Mouse (Mus musculus) CH12F3 (cell line): ENCODE data around the gene Mtx1.

Experiments used
- in situ Hi-C: fragments of 300-500 bp; cut with MboI; formaldehyde crosslinking; loops from 2 replicates; pipeline ENCODE4 v1.14.3; 2020; ENCODE audit warnings: low sequenced_read_pairs

Mtx1 gene

DNA sequence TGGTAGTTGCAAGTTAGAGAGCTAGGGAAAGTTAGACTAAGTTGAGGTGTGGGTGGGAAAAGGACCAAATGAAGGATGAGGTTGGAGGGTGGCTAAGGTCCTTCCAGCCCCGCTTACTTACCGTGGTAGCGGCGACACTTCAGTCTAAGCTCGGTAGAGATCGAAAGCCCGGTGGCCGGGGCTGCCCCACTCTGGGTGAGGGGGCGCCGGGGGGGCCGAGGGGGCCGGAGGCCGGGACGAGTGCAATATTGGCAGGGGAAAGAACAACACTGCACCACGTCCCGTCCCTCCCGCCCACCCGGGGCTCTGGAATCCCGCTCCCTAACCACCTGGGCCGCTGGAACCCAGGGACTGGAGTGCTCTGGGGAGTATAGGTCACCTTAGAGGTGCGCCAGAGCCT lies at the start of gene Mtx1:
TSS of gene Mtx1 (minus strand) at position 189 of the 400 bp plus-strand sequence.
- in situ Hi-C loops, result no loop called here

DNA sequence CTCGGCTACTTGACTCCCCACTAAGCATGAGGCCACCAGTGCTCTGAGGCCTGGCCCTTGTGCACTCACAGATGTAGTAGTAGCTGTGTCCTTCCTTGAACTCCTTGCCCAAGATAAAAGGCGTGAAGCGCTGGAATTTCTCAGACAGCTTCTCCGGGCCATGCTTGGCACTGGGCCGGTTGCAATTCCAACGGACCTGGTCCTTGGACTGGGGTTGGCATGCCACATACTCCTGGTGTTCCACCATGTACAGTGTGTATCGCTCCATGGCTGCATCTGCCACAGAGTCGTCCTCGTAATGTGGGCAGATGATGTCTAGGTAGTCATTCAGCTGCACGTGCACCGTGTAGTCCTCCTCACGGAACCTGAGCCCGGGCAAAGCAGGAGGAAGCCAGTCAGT lies 49.2 kb upstream of the Mtx1 start:
- in situ Hi-C loops, result no loop called here

DNA sequence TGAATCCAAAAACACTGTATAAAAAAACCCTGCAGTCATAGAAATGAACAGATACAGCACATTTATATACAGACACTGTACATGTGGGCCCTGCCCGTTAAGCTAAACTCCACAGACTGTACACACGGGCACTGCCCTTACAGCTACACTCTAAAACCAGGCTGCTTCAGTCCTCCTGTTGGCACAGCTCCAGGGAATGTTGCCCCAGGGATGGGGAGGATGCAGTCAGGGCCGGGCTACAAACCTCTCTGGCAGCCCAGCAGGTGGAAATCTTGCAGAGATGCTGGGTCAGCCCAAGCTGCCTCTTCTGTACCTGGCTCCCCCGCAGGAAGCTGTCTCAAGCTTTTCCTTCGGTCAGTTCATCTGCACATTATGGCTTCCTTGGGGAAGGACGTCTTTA lies 44.9 kb upstream of the Mtx1 start:
- in situ Hi-C loops, result no loop called here

DNA sequence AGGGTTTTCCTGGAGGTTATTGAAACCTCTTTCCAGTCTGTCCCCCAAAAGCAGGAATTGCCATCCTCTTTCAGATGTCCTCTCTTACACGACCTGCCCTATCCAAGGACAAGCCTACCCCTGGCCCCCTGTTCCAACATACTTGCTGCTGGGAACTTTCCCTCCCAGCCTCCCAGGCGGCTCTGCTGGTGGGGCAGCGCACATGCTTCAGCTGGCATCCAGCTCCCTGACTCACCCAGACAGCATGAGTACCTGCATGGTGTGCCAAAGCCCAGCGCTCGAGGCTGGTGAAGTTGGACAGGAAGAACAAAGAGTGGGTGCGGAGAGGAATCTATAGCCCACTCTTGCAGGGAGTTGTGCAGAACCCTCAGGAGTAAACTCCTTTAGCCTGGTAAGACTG lies 44.0 kb upstream of the Mtx1 start:
- in situ Hi-C loops, result no loop called here

DNA sequence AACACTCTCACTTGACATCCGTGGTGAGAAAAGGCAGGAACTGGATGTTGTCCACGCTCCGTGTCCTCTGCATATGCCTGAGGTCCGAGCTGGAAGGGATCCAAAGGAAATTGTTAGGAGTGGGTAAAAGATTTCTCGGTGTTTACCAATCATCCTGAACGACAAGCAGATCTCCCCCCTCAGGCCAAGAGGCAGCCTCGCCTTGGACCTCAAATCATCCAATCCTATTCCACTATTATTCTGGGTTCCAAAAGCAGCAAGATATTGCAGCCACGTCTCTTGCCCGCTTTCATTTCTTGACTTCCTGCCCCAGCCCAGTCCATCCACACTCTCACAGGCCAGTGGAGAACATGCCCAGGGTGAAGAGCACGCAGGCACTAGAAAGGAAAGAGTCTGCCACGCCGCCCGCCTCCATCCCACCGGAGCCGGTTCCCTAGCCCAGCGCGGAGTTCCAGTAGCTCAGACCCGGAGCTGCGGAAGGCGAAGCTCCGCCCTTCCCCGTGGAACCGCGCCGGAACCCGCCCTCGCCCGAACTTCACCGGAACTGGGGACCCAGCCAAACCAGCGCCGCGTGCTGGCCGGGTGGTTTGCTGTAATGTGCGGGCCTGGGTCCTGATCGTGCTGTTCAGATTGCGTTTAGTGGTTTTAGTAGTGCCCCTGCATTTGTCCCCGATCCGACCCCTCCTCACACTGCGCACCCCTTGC lies 43.3 kb upstream of the Mtx1 start, which contains the start of gene Slc50a1:
TSS of gene Slc50a1 (minus strand) at position 520 of the 705 bp plus-strand sequence.
- in situ Hi-C loops, result no loop called here

DNA sequence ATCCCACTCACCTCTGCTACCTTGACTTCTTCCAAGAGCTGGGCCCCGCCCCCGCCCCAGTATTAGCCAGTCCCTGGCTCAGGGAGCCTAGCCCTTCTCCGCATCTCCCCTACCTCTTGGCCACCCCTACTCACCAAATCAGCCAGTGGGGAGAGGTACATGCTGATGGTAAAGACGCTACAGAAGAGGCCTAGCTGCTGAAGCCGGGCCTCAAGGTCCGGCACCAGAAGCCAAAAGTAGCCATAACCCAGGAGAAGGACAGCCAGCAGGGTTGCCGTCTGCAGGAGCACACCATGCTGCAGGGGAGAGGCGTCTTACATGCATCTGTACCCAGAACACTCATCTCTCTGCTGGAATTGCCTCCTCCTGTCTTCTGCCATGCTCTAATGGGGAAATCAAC lies 42.0 kb upstream of the Mtx1 start:
- in situ Hi-C loops, result no loop called here

DNA sequence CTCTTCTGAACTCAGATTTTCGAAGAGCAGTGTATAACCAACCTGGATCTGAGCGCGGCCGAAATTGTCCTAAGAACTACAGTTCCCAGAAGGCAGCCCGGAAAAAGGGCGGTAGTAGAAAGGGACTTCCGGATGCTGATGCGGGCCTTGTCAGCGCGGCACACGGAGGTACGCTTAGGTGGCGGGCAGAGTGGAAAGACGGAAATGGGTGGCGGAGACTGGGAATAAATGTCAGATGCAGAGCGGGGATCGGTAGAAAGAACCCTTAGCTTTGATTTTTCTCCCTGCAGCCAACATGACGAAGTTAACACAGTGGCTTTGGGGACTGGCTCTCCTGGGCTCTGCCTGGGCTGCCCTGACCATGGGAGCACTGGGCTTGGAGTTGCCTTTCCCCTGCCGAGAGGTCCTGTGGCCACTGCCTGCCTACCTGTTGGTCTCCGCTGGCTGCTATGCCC lies 39.6 kb upstream of the Mtx1 start:
- in situ Hi-C loops, result no loop called here

DNA sequence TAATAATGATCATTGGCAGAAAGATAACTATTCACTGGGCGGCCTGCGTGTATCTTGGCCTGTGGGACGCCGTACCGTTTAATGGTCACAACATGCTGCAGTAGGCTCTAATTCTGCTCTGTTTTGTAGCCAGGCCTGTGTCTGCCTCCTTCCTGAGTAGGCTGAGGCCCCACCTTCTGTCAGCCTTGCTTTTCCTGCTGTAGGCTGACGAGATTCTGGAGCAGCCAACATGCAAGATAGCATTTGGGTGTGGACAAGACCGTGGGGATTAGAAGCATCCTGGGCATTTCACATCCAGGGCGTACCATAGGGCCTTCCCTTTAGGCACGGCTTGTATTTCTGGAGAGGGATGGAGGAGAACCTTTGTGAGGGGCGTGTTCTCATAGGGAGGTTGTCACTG lies 35.5 kb upstream of the Mtx1 start:
- in situ Hi-C loops, result no loop called here

DNA sequence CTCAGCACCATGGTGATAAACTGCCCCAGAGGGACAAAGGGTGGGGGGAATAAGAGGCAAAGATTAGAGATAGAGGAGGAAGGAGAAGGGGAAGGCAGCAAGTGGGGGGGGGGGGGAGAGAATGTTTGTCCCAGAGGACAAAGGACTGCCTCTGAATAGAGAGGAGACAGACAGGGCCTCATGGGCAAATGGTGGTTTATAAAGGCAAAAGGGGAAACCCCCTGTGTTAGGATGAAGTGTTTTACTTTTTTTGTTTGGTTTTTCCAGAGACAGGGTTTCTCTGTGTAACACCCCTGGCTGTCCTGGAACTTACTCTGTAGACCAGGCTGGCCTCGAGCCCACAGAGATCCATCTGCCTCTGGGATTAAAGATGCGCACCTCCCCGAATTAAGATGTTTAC lies 33.3 kb upstream of the Mtx1 start:
- in situ Hi-C loops, result no loop called here

DNA sequence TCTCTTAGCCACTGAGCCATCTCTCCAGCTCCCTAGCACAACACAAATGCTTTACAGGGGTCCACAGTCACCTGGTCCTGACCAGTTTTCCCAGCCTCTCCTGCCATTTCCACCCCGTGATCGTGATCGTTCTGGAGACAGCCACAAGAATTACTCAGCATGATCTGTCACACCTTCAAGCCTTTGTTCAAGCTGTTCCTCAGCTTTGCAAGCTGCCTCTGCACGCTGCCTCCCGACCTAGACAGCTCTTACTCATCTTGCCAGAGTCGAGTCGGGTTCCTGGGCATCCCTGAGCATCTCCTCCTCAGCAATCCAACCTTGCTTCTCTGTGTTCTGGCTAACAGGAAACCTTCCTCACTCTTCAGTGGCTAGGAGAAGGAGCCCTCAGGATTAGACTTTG lies 32.2 kb upstream of the Mtx1 start, which contains the start of gene Dpm3:
TSS of gene Dpm3 (plus strand) at position 283 of the 400 bp plus-strand sequence.
- in situ Hi-C loops, result no loop called here

DNA sequence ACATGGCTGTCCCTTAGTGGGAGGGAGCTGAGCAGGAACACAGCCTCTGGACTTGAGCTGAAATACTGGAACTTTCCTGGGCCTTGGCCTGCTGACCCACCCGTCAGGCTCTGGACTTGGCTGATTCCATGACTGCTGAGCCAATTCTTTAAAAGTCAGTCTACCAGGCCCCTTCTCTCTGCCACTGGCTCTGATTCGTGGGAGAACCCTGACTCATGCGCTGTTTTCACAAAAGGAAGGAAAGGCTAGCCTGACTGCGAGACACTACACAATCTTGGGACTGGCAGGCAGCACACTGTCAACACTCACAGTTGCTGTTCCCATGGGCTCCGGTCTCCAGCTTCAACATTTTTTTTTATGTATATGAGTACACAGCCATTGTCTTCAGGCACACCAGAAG lies 29.3 kb upstream of the Mtx1 start:
- in situ Hi-C loops, result no loop called here

DNA sequence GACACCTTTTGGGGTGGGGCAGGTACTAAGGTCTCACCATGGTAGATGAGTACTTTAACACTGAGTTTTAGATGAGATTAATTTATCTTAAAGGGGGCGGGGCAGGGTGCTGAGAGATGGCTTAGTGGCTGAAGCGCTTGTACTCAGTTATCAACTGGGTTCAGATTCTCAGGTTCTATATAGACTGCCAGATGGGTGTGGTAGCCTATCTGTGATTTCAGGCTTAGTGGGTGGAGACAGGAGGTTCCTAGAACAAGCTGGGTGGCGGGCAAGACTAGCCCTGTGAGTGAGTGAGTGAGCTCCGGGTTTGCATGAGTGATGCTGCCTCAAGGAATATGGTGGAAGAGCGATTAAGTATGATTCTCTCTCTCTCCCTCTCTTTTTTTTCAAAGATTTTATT lies 28.1 kb upstream of the Mtx1 start:
- in situ Hi-C loops, result no loop called here

DNA sequence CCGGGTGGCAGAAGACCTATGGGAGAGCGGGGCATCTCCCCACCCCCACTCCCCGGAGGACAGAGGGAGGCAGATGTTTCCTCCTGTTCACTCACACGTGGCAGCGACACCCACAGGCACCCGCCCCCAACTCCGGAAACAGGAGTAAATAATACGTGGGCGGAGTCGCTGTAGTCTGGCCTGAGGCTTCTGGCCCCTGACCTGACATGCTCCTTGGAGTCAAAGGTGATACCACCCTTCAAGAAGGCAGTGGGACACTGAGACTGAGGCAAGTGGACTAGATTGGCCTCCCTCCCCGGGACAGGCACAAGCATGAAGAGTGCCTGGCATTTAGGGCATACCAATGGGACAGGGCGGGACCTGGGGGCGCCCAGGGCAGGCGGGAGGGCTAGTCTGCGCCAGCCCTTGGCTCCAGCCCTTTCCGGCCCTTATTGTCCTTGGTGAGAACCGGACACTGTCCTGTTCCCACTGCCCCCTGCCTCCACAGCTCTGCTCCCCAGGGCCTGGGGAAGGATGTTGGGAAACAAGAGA lies 24.5 kb upstream of the Mtx1 start:
- in situ Hi-C loops, result no loop called here

DNA sequence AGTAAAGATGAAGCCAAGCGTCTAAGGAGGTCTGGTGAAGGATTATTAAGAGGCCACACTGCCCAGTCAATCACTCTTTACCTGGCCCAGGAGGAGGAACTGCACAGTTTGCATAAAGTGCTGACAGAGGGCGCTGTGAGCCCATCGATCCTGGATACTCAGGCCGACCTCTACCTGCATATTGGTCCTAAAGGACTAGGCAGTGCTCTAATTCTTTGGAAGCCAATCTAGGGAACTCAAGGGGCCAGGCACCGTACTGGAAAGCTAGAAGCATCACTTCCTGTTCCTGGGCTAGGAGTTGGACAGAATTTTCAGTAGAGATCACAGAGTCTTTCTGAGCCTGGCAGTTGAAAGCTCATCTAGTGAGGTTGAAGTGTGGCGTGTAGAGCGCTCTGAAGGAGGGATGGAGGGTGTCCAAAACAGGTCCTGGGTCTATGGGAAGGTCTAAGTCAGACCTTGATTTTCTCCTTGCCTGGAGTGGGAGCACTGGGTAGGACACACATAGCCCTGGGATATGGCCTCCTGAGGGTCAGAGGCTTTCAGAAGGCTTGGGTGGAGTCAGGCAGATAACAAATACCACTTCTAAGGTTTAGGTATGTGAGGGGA lies 23.6 kb upstream of the Mtx1 start:
- in situ Hi-C loops, result no loop called here

DNA sequence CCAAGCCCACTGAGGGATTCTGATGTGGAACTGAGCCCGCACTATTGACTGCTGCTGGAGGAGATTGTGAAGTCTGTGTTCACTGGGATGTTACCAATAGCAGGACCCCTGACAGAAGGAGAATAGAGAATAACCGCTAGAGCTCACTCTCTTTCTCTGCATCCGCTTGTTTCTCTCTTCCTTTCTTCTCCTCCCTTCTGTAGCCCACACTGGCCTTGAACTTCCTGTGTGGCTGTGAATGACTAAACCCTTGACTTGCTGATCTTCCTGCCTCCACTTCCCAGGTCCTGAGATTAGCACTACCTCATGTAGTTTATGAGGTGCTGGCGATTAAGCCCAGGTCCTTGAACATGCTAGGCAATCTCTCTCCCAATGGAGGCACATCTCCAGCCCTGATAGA lies 20.6 kb upstream of the Mtx1 start:
- in situ Hi-C loops, result loop anchor here (5.0 kb wide), 1 partner anchor 35 kb away; the partner anchor contains the start of gene Efna1

DNA sequence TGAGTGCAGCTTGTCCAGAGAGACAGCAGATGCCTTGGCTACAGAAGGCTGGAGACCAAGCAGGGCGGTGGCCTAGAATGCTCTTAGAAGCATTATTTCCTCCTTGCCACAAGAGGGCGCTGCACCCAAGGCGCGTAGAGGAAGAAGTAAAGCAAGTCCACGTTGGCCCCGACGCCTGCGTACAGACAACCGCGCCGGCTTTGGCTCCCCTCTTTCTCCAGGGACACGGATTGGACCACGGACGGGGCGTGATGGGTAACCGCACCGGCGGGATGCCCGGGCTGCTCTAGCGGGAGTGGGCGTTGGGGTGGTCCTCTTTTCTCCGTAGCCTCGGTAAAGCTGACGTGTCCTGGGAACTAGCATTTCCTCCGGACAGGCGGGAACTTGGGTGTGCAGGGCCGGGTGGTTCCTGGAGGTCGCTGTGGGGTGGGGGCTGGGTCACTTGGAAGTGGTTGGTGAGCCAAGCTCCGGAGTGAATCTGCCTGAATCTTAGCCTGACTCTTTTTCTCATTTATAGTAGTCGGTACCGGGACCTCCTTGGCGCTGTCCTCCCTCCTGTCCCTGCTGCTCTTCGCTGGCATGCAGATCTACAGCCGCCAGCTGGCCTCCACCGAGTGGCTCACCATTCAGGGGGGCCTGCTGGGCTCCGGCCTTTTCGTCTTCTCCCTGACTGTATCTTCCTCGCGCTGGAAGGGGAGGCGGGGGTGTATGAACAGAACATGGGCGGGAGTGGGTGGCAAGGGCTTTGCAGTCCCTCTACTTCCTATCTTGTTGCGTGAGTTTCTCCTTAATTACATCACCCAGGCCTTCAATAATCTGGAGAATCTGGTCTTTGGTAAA lies 19.6 kb upstream of the Mtx1 start, which contains the start of gene Trim46:
TSS of gene Trim46 (minus strand) at position 49 of the 840 bp plus-strand sequence.
- in situ Hi-C loops, result loop anchor here (5.0 kb wide), 1 partner anchor 36 kb away; the partner anchor contains the start of gene Efna1

DNA sequence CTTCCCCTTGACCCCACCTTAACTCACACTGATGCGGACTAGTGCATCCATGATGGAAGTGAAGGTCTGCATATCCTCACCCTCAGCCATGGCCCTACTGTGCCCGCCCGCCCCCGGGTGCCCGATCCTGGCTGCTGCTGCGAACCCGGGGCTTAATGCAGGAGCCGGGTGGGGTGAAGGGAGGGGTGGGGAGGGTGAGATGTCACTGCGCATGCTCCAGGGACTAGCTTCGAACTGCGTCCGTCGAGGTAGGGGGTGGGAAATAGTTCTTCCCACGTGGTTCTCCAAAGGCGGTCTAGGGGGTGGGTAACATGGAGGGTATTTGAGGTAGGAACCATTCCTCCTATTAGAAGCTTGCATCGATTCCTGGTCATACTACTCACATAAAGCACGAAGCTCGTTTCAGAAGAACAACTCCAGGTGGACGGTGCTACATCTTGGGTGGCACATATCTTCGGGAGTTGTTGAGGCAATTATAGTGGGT lies 18.8 kb upstream of the Mtx1 start, which contains the start of gene Krtcap2:
TSS of gene Krtcap2 (plus strand) at position 279 of the 484 bp plus-strand sequence.
- in situ Hi-C loops, result loop anchor here (5.0 kb wide), 1 partner anchor 37 kb away; the partner anchor contains the start of gene Efna1

DNA sequence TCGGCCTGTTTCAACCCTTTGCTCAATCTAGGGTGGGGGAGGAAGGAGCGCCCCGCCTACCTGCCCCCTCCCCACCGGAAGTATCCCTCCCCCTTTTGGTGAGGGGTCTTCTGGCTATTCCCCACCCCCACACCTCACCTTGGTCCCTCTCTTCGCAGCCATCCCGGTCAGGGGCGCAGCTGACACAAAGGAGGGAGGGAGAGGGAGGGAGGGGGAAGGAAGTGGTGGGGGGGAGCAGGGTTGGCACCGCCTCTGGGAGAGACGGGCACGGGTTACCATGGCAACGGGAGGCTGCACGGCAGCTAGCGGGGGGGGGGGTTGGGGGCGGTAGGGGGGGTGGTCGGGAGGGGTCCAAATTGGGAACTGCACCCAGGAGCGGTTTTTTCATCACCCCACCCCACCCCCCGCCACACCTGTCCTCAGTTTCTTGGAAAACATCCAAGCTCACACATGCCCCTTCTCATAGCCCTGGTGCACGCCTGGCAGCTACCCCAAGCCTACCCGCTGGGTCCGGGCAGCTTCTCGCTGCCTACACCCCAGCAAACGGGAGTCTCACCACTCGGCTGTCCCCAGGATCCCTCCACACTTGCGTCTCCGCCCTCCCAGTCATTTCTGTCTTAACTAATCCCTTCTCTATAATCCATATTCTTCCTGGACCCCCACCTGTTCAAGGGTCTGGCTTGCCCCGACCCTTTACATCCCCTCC lies 18.2 kb upstream of the Mtx1 start:
- in situ Hi-C loops, result loop anchor here (5.0 kb wide), 1 partner anchor 37 kb away; the partner anchor contains the start of gene Efna1

DNA sequence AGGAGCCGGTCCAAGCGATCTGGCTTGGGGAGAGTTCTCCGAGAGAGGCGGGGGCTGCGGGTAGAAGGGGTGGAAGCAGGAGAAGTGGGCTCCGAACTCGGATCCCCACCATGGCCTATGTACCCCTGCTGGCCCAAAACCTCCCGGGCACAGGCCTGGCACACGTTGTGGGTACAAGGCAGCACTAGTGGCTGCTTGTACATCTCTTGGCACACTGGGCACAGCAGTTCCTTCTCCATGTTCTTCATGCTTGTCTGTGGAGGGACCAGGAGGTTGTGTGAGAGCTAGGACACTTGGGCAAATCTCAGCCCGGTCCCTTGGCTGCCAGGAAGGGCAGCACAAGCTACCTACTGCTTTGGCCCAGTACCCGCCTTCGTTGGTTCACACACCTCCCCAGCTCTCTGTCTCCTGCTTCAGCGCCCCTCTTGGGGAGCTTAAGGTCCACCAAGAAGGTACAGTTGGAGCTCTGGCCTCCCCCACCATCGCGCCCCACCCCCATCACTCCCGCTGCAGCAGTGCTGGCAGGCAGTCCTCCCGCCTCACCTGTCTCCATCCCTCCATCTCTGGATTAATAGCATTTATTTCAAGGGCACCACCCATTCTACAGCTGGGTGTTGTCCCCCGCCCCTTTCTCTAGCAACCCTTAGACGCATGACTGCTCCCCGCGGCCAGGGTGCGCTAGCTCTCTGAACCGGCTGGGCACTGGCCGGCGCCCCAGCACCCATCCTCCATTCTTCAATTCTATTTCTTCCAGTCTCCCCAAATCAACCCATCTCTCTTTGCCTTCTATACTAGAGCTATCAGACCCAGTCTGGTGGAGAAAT lies 17.5 kb upstream of the Mtx1 start:
- in situ Hi-C loops, result no loop called here
